Mouse (Mus musculus) cerebellum, adult 2 months (tissue): ENCODE data around the gene Atxn1.

Experiments
- CTCF ChIP-seq: fragments of 200-500 bp; IDR thresholded peaks from 2 replicates; pipeline ENCODE4 v1.5.1; 2011; ENCODE audit warnings: low read depth, mild to moderate bottlenecking, control low read depth, low read length, moderate library complexity, borderline replicate concordance; ENCODE audit not compliant: insufficient read depth
- POLR2A ChIP-seq: fragments of 200-500 bp; IDR thresholded peaks from 2 replicates; pipeline ENCODE4 v1.6.1; 2011; ENCODE audit warnings: low read length, control low read depth, borderline replicate concordance; ENCODE audit not compliant: insufficient read depth

GRCm38 (mm10) chr13:45576185-45576584 is 388.6 kb downstream of the Atxn1 start:
- TF ChIP-seq CTCF (no peak), POLR2A (no peak)
